Mouse (Mus musculus): ENCODE results near the gene 4930432M17Rik.

Gene 4930432M17Rik

DNA sequence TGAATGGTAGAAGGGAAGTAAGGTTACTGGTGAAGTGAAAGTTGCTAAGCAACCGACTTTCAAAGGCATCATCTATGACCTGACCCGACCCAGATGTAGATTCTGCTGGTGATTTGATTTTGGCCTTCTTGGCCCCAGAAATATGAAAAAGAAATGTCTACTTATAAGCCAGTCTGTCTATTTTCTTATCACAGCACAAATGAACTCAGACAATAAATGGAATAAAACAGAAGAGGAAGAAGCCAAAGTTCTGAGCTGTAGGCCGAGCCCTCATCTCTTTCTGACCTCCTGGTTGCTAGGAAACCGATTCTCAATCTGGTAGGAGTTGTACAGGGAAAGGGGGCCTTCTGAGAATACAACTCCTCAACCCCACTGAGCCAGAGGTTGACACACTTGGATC is at the start of gene 4930432M17Rik:
Gene 4930432M17Rik, plus strand, starts transcription at position 301 of the 400 bp plus-strand sequence.
- no peak for DNase-seq (ENCODE audit: low spot score)

DNA sequence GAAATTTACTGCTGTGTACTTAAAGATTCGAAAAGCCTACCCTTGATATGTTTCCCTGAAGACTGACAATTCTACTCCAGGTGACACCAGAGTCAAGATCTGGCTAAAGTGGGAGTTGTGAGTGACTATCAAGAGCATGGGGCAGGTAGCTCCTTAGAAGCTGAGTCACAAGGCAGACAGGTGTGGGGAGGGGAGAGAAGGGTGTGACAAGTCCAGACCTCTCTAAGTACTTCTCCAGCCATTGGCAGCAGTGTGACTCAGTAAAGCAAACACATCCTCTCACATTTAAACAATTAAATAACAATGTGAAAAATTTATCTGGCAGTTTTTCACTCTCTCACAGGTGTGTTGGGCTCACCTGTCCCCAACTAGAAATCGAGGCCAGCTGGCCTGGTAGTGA is 44.9 kb upstream of the 4930432M17Rik start:
- DNase-seq (ENCODE audit: low spot score), result no peak

DNA sequence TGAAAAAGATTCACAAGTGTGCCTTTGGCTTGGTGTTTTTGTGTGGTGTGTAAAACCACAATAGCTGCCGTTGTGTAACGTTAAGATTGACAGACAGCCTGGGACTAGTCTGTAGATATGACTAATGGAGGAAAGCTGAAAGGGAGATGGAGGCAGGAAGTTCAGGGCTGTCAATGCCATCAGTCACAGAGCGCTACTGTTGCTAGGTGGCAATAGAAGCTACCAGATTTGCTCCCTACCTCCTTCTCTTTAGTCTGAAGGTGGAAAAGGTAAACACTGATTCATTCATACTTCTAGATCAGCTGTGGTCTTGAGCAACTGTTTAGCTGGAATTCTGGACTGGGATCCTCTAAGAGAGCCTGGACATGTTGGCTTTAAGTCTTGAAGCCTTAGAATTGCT is 44.3 kb upstream of the 4930432M17Rik start:
- no peak for DNase-seq (ENCODE audit: low spot score)

DNA sequence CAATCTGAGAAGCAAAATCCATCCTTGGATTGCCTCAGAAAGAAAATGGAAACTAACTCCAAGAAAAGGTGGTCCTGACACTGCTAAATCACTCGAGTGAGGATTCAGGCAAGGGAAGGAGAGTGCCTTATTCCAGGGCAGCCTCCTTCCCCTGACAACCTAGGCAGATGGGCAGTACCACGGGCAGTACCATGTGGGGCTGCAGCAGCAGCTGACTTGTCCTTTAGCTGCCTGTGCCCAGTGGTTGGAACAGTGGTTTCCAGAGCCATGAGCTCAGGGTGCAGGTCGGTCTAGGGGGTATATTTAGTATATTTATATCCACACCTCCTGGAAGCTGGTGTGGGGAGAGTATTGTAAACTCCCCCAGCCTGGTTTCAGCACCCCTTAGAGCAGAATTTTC is 42.3 kb upstream of the 4930432M17Rik start:
- no peak for DNase-seq (ENCODE audit: low spot score)

DNA sequence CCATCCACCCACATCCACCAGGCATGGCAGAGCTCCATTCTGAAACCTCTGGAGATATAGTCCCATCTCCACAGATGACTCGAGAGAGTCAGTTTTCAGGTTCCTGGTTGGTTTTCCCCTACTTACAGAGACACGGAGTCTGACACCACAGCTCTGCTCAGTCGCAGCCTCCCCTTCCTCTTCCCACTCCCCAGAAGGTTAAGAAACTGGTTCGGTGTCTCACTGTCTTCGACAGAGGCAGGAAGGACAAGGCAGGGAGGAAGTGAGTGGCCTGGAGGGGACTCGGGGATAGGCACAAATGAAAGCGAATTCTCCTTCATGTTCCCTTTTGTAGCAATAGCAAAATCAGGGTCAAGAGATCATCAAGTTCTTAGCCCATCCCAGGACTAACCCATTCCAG is 39.9 kb upstream of the 4930432M17Rik start:
- no peak for DNase-seq (ENCODE audit: low spot score)

DNA sequence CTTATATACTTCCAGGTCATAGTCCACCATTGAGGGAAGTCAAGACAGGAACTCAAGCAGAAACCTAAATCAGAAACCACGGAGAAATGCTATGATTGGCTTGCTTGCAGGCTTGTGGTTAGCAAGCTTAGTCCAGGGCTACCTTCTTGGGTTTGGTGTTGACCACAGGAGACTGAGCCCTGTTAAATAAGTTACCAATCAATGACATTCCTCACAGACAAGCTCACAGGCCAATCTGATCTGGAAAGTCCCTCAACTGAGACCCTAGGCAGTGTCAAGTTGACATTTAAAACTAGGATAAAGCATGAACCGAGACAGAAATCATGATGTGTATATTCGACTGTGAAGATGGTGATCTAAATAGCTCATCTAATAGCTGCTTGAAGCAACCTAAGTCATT is 35.6 kb upstream of the 4930432M17Rik start:
- no peak for DNase-seq (ENCODE audit: low spot score)

DNA sequence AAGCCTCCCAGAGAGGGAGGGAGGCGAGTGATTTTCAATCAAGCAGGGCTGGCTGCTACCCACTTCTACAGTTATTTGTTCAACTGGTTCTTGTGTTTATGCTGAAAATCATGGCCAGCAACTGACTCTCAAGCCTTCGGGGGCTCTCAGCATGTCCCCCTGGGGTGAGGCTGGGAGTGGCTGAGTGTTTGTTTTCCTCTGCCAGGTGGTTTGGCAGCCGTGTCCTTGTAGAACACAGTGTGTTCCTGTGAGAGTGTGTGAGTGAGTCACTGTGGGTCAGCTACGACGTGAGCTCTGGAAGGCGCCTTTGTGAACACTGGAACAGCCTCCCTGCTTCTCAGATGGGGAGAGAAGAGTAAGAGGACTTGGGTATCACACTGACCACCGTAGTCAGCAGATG is 35.1 kb upstream of the 4930432M17Rik start:
- no peak for DNase-seq (ENCODE audit: low spot score)

DNA sequence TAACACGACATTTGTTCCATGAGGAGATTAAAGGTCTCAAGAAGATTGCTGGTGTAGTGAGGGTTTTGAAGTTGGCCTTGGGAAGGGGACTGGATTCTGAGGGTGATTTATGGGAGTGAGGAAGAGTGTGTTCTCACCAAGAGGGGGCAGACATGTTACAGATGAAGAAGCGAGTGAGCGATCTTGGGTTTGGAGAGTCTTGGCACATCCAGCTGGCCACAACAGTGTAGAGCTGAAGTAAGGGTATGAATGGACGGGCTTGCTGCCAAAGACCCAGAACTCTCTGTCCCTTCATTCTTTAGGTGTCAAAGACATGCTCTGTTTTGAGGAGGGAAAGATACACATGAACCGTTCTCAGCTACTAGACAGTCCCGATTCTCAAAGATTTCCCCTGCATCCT is 34.2 kb upstream of the 4930432M17Rik start:
- peak; percentile 42 for DNase-seq (ENCODE audit: low spot score)

DNA sequence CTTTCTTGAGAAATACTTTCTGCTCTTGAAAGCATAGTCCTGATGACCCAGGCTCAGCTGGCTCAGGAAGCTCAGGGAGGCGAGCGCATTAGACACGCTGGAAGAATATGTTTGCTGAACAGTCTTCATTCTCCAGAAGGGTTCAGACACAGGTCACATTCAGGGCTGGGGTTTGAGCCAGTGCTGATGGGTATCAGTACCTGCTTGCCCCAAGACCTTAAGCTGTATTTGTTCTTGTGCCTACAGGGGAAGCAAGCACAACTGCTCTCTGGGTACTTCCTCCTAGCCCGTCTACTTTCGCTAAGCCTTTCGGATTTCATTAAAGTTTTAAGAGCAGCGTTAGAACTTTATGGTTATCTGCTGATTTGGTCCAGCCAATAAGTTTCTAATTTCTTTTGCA is 33.8 kb upstream of the 4930432M17Rik start:
- DNase-seq (ENCODE audit: low spot score), result no peak

DNA sequence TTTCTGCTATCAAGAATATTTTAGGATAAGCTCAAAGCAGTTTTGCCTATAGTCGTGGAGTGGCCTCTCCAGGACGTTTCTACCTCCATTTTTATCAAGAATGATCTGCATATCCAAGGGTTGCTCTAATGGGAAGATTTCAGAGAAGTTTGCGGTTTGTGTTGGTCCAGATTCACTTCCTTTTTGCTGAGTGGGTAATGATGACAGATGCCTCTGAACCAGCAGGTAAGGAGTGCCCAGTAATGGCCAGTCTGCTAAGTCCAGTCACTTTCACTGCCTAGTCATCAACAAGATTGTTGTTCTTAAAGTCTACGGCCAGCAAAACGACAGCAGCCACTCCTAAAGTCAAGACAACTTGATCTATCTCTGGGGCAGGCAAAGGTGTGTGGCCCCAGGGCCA is 32.8 kb upstream of the 4930432M17Rik start:
- DNase-seq (ENCODE audit: low spot score), result no peak

DNA sequence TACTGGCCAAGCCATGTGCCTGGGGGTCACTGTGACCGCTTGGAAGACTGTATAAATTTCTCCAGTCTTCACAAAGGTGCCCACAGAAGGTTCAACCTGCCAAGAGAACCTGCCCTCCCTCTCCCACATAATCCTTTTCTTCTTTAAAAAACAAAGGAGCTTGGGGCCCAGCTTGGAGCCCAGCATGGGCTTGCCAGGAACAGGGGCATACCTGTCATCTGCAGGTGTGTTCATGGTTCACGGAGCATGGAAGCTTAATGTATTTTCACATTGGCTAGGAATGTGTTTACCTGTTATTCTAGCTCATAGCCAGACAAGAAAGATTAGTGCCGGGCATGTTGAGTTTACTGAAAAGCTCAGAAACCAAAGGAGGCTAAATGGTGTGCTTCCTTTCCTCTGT is 32.3 kb upstream of the 4930432M17Rik start:
- no peak for DNase-seq (ENCODE audit: low spot score)

DNA sequence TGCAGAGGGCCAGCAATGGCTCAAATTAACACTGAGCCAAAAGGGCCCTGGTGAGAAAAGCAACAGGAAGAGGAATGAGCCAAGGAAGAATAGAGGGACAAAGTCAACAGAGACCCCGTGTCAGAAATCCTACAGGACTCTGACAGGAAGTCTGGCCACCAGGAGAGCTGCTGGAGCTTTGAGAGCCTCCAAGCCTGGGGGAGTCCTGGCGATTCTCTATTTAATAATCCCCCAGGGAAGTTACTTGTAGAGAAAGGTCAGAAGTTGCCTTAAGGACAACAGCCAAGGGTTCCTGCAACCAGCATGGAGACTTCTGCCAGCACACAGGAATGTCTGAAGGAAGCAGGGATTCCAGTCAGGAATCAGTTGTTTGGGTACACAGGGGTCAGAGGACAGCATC is 30.0 kb upstream of the 4930432M17Rik start:
- DNase-seq (ENCODE audit: low spot score), result no peak

DNA sequence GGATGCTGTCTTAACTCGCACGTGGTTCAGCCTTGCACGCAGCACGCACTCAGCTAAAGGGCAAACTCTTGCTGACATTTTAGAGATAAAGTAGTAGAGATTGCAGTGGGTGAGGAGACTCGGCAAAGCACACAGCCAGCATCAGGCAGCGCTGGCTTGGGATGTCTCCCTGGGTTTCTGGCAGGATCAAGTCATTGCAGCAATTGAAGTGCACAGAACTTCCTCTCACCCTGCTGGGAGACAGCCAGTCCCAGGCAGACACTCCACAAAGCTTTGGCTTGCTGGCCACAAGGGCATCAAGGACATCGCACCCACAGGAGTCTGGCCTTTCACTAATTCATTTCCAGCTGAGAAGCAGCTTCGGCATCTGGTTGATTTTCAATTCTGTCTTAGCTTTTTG is 27.3 kb upstream of the 4930432M17Rik start:
- DNase-seq (ENCODE audit: low spot score), result no peak

DNA sequence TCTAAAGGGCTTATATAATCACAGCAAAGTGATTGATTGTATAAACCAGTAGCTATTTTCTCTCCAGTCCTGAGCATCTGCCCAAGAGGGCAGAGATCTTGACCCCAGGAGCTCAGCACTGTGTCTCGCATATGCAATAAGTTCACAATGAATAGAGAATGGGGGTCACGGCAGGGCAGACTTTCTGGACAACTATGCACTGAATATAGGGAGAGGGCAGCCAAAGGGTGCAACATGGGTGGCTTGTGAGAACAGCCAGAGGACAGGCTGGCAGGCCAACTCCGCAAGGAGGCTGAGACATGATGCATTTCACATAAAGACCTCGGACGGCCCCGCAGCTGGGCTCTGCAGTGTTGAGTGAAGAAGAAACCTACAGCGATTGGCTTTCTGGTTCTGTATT is 25.1 kb upstream of the 4930432M17Rik start:
- no peak for DNase-seq (ENCODE audit: low spot score)

DNA sequence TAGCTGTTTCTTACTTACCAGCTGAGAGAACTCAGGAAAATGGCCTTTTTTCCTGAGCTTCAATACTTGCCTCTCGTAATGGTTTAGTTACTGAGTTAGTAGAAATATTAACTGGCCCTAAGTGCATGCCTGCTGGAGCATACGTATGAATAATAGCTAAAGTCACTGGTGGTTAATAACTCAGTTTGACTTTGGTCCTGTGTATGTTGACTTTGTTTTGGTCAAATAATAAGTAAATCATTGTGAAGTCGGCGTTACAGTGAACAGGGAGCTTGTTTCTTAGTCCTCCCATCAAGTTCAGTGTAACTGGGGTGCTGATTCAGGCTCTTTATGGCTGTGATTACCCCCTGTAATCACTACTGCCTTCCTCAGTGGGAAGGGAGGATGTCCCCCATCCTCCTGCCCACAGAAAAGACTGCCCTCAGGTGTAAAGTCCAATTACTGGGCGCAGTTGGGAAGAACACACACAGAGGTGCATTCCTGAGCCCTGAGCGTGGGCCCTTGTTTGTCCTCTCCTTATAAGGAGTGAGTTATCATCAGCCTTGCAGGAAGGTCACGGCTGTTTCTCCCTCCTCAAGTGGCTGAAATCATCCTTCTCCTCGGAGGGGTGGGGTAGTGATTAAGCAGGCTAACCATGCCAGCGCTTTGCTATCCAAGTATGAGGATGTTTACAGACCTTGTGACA is 24.1 kb upstream of the 4930432M17Rik start:
- no peak for DNase-seq (ENCODE audit: low spot score)

DNA sequence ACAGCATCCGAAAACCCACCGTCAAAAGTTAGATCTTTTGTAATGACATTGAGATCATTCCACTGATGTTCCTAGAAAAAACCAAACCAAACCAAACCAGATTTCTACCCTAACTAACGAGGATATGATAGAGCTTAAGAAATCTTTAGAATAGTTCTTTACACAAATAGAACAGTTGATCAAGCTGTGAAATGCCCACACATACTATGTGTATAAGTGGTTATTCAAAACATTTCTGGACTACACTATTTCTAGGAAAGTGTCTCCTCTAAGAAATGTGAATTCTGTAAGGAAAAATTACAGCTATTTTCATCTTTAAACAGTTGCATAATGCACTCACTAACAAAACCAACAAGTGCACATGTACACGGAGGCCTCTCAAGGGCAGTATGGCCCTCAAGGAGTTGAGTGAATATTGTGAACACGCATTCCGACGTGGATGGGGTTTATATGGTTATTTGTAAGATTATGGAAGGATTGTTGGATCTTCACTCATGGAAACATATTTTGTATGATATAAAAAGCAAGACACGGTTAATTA is 22.3 kb upstream of the 4930432M17Rik start:
- DNase-seq (ENCODE audit: low spot score), result no peak

DNA sequence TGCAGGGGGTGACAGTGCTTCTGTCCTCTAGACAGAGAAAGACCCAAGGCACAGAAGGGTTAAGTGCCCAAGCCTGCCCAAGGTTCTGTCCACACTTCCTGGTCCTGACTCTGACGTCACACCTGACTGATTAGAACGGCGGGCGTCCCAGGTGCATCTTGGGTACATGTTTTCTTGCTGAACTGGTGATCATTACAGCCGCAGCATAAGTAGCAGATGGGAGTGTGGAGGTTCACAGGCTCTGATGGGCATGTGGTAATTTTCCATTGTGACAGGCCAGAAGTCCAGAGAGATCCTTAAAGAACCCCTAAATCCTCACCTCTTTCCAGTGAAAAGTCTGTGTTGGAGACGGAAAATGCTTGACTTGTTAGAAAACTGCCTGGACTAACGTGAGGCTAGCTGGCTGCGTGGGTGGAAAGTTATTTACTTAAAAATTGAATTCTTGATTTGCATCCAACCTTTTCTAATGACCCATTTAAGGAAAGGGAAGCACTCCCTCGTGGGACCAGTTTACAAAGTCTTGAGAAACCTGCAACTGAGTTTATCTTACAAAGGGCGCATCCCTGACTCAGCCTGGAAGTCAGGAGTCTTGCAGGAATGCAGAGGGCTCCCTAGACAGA is 20.4 kb upstream of the 4930432M17Rik start:
- no peak for DNase-seq (ENCODE audit: low spot score)

DNA sequence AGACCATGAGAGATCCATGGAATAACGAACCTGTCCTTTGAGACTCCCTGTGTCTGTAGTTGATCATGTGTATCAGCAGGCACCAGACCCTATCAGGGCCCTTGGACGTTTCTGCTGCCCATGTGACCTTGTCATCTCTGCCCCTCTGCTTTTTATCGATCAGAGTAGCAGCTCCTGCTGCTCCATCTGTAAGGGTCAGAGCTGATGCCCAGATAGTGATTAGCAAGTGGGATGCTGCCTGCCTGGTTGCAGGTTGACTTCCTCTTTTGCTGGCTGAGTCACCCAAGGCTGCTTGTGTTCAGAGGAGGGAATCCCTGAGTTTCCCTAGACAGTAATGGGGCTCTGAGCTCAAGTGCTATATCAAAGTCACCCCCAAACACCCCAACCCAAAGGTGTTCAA is 18.9 kb upstream of the 4930432M17Rik start:
- DNase-seq (ENCODE audit: low spot score), result no peak

DNA sequence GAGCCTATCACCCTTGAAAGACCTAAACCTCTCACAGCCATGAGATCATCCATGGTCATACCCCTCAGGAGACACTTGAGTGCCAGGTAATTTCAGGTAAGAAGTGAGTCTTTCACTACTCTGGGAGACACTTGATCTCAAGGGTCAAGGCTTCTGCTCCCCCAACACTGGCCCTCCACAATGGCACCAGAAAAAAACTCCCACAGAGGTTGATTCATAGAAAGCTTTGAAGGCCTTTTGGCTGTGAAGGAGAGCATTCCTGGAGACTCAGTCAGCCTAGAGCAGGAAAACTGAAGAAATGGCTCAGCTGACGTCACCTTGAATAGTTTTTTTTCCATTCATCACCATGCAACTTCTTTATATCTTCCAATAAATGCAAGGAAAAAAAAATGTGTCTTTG is 18.4 kb upstream of the 4930432M17Rik start:
- DNase-seq (ENCODE audit: low spot score), result no peak

DNA sequence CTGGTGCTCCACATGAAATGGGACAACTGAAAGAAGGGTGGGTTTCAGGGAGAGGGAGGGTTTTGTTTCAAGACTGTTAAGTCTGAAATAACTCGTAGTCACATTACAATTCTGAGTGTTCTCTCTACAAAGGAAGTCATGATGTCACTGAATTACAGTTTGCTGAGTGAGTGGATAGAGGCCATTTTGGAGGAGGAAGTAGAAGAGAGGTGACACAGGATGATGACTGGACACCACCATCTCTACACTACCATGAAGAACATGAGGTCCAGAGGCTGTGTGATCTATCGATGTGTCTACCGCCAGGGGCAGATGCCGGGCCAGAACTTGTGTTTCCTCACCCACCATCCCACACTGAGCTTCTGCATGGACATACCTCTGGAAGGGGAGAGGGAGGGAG is 13.6 kb upstream of the 4930432M17Rik start:
- no peak for DNase-seq (ENCODE audit: low spot score)

DNA sequence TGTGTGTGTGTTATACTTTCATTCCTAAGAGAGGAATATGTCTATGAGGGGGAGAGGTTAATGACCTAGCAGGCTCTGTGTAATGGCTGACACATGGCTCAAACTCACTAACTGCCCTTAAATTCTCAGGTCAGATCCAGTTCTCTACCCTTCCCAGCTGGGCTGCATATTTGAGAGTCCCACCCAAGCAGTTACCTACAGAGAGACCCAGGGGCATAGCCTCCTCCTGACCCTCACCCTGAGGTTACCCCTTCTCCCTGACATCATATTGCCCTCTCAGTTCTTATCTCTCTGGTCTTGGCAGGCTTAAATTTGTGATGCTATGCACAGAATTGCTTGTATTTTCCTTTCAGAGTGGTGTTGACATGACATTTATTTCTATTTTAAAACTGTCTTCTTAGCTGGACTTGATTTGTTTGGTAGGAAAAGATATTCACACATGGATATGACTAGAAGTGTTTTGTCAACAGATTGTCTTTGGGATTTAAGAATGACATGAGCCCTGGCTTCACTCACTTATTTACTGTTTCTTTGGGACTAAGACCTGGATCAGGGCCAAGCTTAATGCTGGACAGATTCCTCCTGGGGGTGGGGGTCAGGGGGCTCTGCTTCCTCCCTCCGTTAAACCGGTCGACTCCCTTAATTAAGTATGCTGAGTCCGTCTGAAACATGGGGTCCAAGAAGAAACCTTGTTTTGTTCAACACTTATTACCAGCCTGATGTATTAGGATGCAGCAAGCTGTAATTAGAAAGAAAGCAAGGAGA is 7.7 kb upstream of the 4930432M17Rik start:
- DNase-seq (ENCODE audit: low spot score), result no peak

DNA sequence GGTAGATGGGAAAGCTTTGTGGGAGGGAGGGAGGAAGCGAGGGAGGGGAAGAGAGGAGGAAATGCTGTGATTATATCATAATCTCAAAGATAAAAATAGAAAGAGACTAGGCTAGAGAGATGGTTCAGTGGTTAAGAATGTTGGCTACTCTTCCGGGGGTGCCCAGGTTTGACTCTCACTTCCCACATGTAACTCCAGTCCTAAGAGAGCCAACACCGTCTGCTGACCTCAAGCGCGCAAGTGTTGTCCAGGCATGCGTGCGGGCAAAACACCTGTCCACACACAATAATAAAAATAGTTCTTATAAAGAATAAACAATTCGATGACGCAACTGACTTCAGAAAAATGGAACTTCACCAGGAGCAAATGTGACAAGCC is 7.1 kb upstream of the 4930432M17Rik start:
- DNase-seq (ENCODE audit: low spot score), result no peak

DNA sequence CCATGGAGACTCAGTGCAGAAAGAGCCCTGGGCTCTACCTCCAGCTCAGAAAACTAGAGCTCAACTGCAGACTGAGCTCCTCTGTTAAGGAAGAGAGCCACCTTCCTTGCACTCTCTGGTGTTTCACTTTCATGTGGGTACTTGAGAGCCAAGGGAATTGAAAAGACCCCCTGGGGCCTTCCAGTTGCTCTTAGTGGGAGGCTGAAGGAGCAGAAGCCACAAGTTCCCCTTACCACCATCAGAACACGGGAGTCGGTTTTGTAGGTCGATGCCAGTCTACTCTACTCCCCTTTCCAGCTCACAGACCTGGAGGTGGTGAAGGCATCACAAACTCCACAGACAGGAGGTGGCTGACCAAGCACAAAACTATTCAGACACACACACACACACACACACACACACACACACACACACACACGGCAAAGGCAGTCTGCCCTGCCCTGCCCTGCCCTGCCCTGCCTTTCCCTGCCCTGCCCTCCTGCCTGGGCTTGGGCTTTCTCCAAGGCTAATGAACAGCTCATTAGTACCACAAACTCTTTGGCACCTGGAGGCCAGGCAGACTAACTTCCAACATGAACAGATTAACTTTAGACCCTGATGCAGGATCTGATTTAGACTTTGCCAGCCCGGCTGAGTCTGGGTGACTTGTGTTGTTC is 1.7 kb downstream of the 4930432M17Rik start:
- no peak for DNase-seq (ENCODE audit: low spot score)
